Mouse (Mus musculus) brain, embryonic 14.5 days (tissue): ENCODE data around the gene Dync1li1. TPM values are rescaled to one million over a fixed set of nuclear protein-coding genes. Genes with fewer than 3 reads are reported as not detected.
A peak's percentile ranks its signal among the peaks of the same experiment; 100 is the strongest.

Experiments
- DNase-seq: peaks from one replicate; pipeline ENCODE4 v3.0.0-alpha.2; 2011; ENCODE audit warnings: low read depth
- CTCF ChIP-seq: fragments of 200-500 bp; IDR thresholded peaks from 2 replicates; pipeline ENCODE4 v1.5.1; 2012; ENCODE audit warnings: inconsistent platforms, mild to moderate bottlenecking, moderate library complexity, borderline replicate concordance; ENCODE audit not compliant: insufficient read depth, insufficient read length; ENCODE audit errors: extremely low read depth
- POLR2A ChIP-seq: fragments of 200-500 bp; IDR thresholded peaks from 2 replicates; pipeline ENCODE4 v1.6.1; 2012; ENCODE audit warnings: mild to moderate bottlenecking, inconsistent platforms, borderline replicate concordance; ENCODE audit not compliant: poor library complexity, insufficient read depth, insufficient read length, severe bottlenecking; ENCODE audit errors: extremely low read depth
- polyA plus RNA-seq: library from polyadenylated mRNA; depleted of rRNA; stranded (reverse); fragments of >200 nt; gene quantifications from 2 replicates; pipeline ENCODE4 v1.2.3, GENCODE M21; 2012; rRNA removed

The Dync1li1 gene
- 61.5 and 87.4 TPM in 2 replicates for polyA plus RNA-seq

DNA sequence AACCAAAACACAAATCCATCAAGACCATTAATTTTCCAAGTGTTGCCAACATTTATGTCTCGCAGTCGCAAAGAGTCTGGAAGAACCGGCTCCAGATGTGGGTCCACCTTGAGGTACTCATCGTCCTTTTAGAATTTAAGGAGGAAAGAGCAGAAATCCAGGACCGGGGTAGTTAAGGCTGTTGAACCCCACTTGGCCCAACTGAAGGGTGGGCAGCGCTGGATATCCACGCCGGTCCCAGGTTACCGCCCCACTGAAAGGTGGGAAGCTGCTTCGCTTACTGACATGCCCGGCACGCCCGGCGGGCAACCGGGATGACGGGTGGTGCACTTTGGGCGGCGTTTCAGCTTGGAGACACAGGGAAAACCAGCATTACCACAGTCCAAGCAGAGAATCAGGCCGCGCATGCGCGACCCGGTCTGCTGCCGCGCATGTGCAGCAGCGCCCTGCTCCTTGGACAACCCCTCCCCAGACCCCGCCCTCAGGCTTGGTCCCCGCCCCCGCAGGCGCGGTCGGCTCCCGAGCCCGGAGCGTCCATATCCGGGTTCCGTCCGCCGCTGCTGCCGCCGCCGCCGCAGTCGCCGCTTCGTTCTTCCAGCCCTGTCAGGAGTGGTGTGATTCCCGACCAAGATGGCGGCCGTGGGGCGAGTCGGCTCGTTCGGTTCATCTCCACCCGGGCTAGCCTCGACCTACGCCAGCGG lies at the start of gene Dync1li1:
TSS of gene Dync1li1 (plus strand) at position 539 of the 701 bp plus-strand sequence.
- DNase-seq: peak; percentile 99
- TF ChIP-seq POLR2A: peak; percentile 65; the same call in 1 of the 2 replicates
- no peak for TF ChIP-seq CTCF

DNA sequence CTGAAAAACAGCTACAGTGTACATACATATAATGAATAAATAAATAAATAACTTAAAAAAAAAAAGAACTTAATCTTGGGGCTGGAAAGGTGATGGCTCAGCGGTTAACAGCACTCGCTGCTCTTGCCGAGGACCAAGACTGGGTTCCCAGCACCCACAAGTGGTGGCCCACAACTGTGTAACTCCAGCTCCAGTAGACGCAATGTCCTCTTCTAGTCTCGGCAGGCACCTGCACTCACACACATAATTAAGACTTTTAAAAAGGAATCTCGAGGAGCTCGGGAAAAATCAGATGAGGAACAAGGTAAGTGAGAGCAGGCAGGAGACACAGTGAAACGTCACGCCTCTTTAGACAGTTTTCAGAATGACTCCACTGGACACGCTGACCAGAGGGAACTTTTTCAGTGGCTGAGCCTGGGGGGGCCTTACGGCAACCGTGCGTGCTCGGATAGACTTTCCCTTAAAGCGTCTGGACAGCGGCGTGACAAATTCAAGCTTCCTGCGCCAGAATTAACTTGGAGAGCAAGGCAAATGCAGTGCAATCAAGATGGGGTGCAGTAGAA lies 49.3 kb upstream of the Dync1li1 start:
- TF ChIP-seq POLR2A (no peak), CTCF (no peak)
- DNase-seq: no peak

DNA sequence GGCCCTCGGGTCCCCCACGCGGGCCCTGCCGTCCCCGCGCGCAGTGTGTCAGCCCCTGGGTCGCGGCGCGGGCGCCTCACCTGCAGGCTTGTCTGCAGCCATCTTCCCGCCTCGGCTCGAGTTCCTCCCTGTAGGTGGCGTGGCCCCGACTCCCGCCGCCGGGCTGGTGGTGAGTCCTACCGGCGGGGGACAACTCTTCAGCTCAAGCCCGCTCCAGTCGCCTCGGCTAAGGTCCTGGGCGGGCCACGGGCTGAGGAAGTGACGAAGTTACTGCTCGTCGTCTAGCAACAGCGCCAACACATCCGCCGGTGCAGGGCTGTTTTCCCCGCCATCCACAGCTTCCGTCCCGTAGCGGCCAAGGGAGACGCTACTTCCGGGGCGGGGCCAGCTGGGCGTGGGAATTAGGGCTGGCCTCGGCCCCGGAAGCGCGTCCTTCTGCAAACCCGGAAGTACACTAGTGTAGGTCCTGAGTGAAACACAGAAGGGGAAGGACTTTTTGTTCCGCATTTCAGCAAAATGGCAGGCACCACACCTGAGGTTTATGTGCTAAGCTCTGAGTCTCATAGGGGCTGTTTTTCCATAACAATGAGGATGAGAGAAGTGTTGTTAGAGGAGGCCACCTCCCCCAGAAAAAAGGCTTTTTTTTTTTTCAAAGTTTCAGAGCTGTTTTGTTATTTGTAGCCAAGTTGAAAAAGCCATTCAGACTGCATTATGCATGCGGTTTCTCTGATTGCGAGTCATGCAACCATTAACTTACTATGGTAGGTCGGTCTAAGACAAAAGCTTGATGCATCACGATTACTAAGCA lies 48.5 kb upstream of the Dync1li1 start, which contains the start of gene Cnot10:
TSS of gene Cnot10 (minus strand) at position 346 of the 808 bp plus-strand sequence.
- peak; percentile 99 for DNase-seq
- TF ChIP-seq POLR2A (peak; percentile 20; the same call in 1 of the 2 replicates), CTCF (no peak)

DNA sequence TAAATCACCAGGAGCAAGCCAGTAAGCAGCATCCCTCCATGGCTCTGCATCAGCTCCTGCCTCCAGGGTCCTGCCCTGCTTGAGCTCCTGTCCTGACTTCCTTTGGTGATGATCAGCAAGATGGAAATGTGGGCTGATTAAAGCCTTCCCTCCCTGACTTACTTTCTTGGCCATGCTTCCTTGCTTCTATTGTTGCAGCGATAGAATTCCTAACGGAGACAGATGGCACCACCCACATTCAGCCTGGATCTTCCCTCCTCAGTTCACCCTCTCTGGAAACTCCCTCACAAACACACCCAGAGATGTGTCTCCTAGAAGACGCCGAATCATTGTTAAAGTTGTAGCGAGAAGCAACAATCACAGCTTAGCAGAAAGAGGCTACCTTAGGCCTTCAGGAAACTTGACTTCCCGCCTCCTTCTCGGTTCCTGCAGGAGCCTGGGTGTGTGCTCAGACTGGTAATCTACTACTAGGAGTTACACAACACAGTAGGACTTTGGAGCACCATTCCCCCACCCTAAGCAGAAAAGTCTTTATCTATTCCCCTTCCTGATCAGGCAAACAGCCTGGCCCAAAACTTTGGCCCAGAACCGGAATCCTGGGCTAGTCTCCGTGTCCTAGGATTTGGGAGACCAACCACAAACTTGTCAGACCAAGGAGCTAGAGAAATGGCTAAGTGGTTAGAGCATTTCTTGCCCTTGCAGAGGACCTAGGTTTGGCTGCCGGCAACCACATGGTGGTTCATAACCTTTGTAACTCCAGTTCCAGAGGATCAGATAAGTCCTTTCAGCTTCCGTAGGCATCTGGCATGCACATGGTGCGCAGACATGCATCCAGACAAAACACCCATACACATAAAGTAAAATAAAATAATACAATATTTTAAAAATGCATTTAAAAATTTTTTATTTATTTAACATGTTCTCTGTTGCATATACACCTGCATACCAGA lies 41.8 kb upstream of the Dync1li1 start:
- TF ChIP-seq POLR2A: no peak
- no peak for TF ChIP-seq CTCF
- DNase-seq: no peak

DNA sequence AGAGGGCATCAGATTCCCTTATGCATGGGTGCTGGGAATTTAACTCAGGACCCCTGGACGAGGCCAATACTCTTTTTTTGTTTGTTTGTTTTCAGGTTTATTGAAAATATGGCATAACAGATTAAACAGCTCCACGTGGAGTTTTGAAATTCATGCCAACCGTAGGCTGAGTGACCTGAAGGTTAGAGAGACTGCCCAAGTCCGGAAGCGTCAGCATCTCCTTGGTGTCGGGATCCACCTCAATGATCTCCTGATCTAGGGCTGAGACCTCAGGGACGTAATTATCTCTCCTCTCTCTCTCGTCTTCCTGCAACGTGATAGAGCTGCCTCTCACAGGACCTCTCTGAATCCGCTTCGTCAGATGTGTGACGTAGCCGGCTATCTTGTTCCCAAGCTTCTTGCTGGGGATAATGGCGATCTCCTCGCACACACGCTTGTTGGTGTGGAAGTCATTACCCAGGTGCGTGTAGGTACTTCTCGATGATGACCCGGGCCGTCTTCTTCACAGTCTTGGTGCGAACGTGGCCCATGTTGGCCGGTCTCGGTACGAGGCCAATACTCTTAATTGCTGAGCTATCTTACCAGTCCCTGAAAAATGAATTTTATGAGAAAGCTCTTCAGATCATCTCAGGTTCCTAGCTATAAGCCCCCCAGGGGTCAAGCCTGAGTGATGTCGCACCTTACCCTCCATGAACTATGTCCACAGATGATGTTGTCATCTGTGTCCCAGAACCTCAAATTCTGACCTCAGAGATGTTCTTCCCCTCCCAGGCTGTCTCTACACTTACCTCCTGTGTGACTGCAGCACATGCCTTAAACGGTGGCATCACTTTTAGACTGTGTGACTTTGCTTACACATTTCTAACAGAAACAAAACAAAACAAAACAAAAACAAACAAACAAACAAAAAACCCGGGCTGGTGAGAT lies 40.8 kb upstream of the Dync1li1 start:
- DNase-seq: no peak
- no peak for TF ChIP-seq POLR2A
- no peak for TF ChIP-seq CTCF

DNA sequence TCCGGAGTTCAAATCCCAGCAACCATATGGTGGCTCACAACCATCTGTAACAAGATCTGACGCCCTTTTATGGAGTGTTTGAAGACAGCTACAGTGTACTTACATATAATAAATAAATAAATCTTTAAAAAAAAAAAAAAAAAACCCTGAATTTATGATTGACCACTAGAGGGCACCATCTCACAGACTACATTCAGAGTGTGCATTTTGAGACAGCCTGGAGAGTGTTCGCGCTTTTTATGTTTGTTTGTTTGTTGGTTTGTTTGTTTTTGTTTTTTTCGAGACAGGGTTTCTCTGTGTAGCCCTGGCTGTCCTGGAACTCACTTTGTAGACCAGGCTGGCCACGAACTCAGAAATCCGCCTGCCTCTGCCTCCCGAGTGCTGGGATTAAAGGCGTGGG lies 40.1 kb upstream of the Dync1li1 start:
- peak; percentile 70 for DNase-seq
- peak; percentile 52; the same call in 1 of the 2 replicates for TF ChIP-seq CTCF

DNA sequence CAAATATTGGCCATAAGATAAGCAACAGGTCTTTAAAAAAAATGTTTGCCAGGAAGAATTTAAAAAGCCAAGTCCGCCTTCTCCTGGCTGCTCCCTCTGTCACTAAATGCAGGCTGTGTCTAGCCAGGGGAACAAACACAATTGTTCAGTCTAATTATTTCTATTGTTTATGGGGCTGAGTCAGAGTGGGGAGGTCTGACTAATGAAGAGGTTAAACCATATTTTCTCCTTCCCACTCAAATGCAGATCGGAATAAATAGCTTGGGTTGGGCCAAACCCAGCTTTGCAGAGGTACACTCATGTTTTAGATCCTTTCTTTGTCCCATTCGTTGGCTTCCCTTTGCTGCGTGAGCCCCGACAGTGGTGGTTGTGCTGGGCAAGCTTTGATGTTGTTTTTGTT lies 39.2 kb upstream of the Dync1li1 start:
- DNase-seq: no peak
- TF ChIP-seq POLR2A (no peak), CTCF (no peak)

DNA sequence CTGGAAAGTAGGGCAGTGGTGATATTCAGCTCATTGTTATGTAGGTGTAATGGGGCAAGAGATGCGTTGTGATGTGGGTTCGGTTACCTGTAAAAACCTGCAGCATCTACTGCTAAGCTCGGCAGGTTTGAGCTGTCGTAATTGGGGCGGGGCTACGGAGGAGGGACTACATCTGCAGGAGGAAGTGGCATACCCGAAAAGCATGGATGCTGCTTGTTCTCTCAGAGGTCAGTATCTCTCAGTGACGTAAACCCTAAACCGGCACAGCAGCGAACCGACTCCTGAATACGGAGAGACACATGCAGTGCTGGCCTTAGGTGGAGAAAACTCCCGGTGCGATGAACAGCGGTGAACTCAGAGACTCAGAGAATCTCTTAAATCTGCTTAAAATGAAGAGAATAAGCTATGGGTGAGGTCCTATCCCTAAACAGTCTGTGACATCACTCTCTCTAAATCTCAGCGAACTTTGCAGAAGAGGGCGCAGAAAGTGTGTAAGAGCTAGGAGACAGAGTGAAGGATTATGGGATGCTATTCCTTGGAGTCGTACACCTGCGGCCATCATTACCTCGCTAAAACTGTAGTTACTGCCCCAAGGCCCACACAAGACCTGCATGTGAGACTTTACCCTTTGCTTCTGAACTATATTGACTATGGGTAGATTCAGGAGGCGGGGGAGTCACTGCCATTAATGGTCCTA lies 37.5 kb upstream of the Dync1li1 start:
- no peak for DNase-seq
- TF ChIP-seq POLR2A: no peak
- TF ChIP-seq CTCF: no peak

DNA sequence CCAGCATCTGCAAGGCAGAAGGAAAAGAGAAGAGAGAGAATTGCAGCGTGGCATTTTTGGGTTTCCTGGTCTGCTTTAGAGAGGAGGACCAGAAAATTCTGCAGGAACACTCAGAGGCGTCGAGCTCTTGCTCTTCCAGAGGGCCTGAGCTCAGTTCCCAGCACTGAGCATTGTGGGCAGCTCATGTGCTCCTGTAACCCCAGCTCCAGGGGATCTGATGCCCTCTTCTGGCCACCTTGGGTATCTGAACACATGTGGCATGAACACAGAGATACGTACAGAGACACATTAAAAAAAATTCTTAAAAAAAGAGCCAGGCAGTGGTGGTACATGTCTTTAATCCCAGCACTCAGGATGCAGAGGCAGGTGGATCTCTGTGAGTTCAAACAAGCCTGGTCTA lies 33.2 kb upstream of the Dync1li1 start:
- TF ChIP-seq CTCF (no peak), POLR2A (no peak)
- DNase-seq: no peak
